Mouse (Mus musculus): Measurements from ENCODE around the gene Prss27. TPM values are rescaled to one million over a fixed set of nuclear protein-coding genes. Genes with fewer than 3 reads are reported as not detected.

Prss27 gene
- polyA plus RNA-seq, 1 experiment: not detected

DNA sequence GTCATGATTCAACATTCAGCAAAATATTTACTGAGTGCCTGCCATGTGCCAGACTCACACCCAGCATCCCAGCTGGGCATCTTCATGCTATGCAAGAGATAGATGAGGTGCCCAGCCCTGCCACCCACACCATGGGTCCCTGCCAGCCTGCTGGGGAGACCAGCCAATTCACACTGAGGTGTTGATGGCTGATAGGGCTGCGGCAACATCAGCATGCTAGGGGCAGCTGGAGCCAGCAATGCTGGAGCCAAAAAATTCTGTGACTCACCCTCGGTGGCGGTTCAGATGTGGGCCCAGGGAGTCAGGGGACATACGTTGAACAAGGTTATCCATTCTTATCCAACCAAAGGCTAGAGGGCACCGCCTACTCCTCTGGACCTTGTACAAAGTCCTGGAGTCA, 37.5 kb upstream of the Prss27 start:
- TF ChIP-seq CTCF (IDR thresholded peaks at IDR 0.05; ENCODE audit: control insufficient read depth, insufficient read depth, low read length) (no peak), POLR2A (IDR thresholded peaks at IDR 0.05; ENCODE audit: borderline replicate concordance, control insufficient read depth, low read depth, low read length) (no peak)
- WGBS: 62% methylated on average over 5 of the region's 5 CpGs
- H3K4me3 ChIP-seq (replicated peaks; ENCODE audit: control insufficient read depth, low read depth, low read length): no peak overlapping the region
- H3K27ac ChIP-seq (ENCODE audit: control insufficient read depth, insufficient read depth, low read depth, low read length, poor library complexity): no peak overlapping the region
- no peaks in the 10 kb centered on the region for H3K4me1 ChIP-seq (ENCODE audit: control insufficient read depth, insufficient read depth, low read length)

DNA sequence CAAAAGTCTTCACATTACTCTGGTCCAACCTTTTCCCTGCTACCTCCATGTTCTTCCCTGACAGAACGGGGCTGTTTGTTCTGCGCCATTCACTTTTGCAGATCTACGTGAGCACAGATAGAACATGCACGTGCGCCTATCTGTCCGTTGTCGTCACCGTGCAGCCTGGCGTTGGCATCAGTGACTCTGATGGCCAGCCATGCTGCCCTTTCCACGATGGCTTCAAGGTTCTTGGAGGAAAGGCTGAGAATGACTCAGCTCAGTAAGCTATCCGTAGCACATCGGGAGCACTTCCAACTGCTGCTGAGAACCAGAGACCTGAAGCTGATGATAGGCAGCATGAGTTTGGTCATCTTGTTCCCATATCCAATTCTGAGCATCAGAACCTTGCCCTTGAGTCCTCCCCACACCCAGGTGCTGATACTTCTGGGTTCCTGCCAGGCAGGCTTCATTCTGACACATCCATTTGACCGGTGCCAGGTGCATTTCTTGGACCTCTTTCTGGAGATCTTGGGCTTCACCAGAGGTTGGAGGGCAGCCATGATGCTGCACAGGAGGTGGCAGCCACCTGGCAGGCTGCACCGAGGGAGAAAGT, 33.8 kb upstream of the Prss27 start:
- Histone ChIP-seq H3K27ac (ENCODE audit: control insufficient read depth, insufficient read depth, low read depth, low read length, poor library complexity) (no peak overlapping the region), H3K4me1 (ENCODE audit: control insufficient read depth, insufficient read depth, low read length) (no peaks in the 10 kb centered on the region), H3K4me3 (replicated peaks; ENCODE audit: control insufficient read depth, low read depth, low read length) (no peak overlapping the region)
- TF ChIP-seq POLR2A (IDR thresholded peaks at IDR 0.05; ENCODE audit: borderline replicate concordance, control insufficient read depth, low read depth, low read length) (no peak), CTCF (IDR thresholded peaks at IDR 0.05; ENCODE audit: control insufficient read depth, insufficient read depth, low read length) (no peak)
- 89% methylated on average over 14 of the region's 14 CpGs for WGBS

DNA sequence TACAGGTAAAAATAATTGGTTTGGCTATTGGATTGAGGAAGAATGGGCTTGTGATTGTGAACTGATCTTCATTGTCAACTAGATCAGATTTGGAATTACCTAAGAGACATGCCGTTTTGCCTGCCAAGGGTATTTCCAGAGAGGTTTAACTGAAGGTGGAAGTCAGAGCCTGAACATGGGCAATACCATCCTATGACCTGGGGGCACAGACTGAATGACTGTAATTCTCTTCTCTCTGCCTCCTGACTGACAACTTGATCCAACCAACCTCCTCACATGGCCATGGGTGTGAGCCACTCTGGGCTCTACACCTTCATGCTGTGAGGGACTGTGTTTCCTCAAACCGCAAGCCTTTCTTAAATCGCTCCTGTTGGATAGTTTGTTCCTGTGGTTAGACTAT, 32.9 kb upstream of the Prss27 start:
- 91% methylated on average over 3 of the region's 3 CpGs for WGBS

DNA sequence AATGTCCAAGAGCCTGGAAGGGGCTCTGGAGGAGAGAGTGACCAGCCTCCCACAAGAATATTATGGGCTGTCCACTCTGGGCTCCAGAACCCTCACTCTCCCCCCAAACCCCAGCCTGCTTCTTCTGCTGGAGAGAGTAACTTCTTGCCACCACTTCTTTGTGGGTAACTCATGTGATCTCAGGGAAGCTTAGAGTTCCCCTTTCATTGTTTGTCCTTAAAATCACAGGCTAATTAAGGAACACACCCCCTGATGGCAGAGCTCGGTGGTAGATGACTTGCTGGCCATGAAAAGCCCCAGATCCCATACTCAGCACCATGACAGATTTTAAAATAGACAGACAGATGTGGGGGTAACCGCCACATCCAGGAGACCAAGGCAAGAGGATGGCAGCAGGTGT, 31.0 kb upstream of the Prss27 start:
- 12% methylated on average over 2 of the region's 2 CpGs for WGBS
- TF ChIP-seq CTCF (IDR thresholded peaks at IDR 0.05; ENCODE audit: control insufficient read depth, insufficient read depth, low read length) (no peak), POLR2A (IDR thresholded peaks at IDR 0.05; ENCODE audit: borderline replicate concordance, control insufficient read depth, low read depth, low read length) (no peak)
- Histone ChIP-seq H3K4me3 (replicated peaks; ENCODE audit: control insufficient read depth, low read depth, low read length) (no peak overlapping the region), H3K27ac (ENCODE audit: control insufficient read depth, insufficient read depth, low read depth, low read length, poor library complexity) (no peak overlapping the region; the same call in 1 of the 2 replicates), H3K4me1 (ENCODE audit: control insufficient read depth, insufficient read depth, low read length) (no peaks in the 10 kb centered on the region)

More for the DNA sequence above, 32.9 kb upstream of the Prss27 start:
- no peak overlapping the region for H3K27ac ChIP-seq (ENCODE audit: control insufficient read depth, insufficient read depth, low read depth, low read length, poor library complexity)
- no peaks in the 10 kb centered on the region for H3K4me1 ChIP-seq (ENCODE audit: control insufficient read depth, insufficient read depth, low read length)
- H3K4me3 ChIP-seq (replicated peaks; ENCODE audit: control insufficient read depth, low read depth, low read length): no peak overlapping the region
- TF ChIP-seq POLR2A (IDR thresholded peaks at IDR 0.05; ENCODE audit: borderline replicate concordance, control insufficient read depth, low read depth, low read length) (no peak), CTCF (IDR thresholded peaks at IDR 0.05; ENCODE audit: control insufficient read depth, insufficient read depth, low read length) (no peak)

DNA sequence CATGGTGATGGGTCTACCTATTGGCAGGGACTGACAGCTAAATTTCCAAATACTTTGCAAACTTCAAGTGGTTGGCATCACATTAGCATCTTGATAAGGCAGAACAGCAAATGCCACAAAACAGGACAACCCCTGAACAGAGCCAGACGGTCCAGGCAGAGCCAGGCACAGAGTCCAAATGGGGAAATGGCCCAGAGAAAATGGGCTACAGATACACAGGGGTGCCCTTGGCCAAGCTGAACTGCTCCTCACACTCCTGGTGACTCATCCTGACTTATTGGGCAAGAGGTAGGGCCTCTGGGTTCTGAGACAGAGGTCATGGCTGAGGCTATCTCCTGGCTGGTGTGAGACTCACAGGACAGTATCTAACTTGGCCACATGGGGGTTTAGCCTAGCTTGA, 30.6 kb upstream of the Prss27 start:
- Histone ChIP-seq H3K4me3 (replicated peaks; ENCODE audit: control insufficient read depth, low read depth, low read length) (no peak overlapping the region), H3K27ac (ENCODE audit: control insufficient read depth, insufficient read depth, low read depth, low read length, poor library complexity) (no peak overlapping the region; the same call in 1 of the 2 replicates), H3K4me1 (ENCODE audit: control insufficient read depth, insufficient read depth, low read length) (no peaks in the 10 kb centered on the region)
- 41% methylated on average over 1 of the region's 1 CpGs for WGBS
- TF ChIP-seq POLR2A (IDR thresholded peaks at IDR 0.05; ENCODE audit: borderline replicate concordance, control insufficient read depth, low read depth, low read length) (no peak), CTCF (IDR thresholded peaks at IDR 0.05; ENCODE audit: control insufficient read depth, insufficient read depth, low read length) (no peak)

DNA sequence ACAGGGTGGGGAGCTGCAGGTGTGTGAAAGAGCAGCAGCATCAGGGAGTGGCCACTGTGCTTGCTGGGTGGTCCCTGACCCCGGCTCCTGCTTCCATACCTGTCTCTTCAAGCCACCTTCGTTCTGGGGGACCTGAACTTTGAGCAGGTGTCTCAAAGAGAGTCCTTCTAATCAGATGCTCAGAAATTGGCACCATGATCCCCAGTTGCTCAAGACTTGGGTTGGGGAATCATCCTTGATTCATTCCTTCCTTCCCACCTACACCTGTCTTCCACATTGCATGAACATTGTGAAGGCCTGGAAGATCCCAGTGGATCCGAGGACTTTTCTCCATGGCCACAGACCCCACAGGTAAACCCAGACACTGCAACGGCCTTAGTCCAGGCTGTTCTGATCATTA, 29.8 kb upstream of the Prss27 start:
- no peak overlapping the region for H3K27ac ChIP-seq (ENCODE audit: control insufficient read depth, insufficient read depth, low read depth, low read length, poor library complexity)
- WGBS: 83% methylated on average over 4 of the region's 4 CpGs
- no peaks in the 10 kb centered on the region for H3K4me1 ChIP-seq (ENCODE audit: control insufficient read depth, insufficient read depth, low read length)
- TF ChIP-seq CTCF (IDR thresholded peaks at IDR 0.05; ENCODE audit: control insufficient read depth, insufficient read depth, low read length): no peak
- no peak for TF ChIP-seq POLR2A (IDR thresholded peaks at IDR 0.05; ENCODE audit: borderline replicate concordance, control insufficient read depth, low read depth, low read length)
- H3K4me3 ChIP-seq (replicated peaks; ENCODE audit: control insufficient read depth, low read depth, low read length): no peak overlapping the region

DNA sequence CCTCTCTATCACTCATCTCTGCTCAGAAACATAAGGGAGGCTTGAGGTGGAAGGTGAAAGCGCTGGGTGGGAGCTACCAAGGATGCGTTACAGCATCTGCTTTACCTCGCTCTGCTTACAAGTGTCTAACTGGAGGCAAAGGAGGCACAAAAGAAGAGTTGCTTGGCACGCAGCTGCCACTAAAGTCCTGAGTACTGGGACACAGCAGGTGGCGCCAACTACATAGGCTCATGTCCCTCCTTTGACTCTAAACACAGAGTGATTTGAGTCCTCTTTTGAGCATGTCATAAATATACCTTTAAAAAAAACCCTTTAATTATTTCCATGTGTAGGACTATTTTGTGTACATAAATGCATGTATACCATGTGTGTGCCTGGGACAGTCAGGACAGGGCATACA, 28.3 kb upstream of the Prss27 start:
- WGBS: 58% methylated on average over 5 of the region's 5 CpGs
- H3K4me1 ChIP-seq (ENCODE audit: control insufficient read depth, insufficient read depth, low read length): no peaks in the 10 kb centered on the region
- no peak for TF ChIP-seq CTCF (IDR thresholded peaks at IDR 0.05; ENCODE audit: control insufficient read depth, insufficient read depth, low read length)
- TF ChIP-seq POLR2A (IDR thresholded peaks at IDR 0.05; ENCODE audit: borderline replicate concordance, control insufficient read depth, low read depth, low read length): no peak

DNA sequence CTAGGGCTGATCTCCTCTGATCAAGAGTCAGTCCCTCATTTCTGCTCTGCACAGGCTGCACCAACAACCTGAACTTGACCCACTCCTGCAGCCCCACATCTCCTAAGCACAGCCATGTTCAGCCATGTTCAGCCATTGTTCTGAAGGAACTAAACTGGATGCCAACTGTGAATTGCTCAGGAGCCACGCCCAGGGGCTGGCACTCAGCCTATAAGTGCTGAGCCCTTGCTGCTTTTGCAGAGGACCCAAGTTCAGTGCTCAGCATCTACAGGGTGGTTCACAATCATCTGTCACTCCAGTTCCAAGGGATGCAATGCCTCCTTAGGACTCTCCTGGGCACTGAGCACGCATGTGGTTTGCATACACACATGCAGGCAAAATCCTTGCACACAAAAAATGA, 25.0 kb upstream of the Prss27 start:
- WGBS: 76% methylated on average over 2 of the region's 2 CpGs
- H3K4me3 ChIP-seq (replicated peaks; ENCODE audit: control insufficient read depth, low read depth, low read length): no peak overlapping the region
- TF ChIP-seq CTCF (IDR thresholded peaks at IDR 0.05; ENCODE audit: control insufficient read depth, insufficient read depth, low read length) (no peak), POLR2A (IDR thresholded peaks at IDR 0.05; ENCODE audit: borderline replicate concordance, control insufficient read depth, low read depth, low read length) (no peak)
- H3K27ac ChIP-seq (ENCODE audit: control insufficient read depth, insufficient read depth, low read depth, low read length, poor library complexity): no peak overlapping the region
- H3K4me1 ChIP-seq (ENCODE audit: control insufficient read depth, insufficient read depth, low read length): no peaks in the 10 kb centered on the region

More for the DNA sequence above, 28.3 kb upstream of the Prss27 start:
- no peak overlapping the region for H3K27ac ChIP-seq (ENCODE audit: control insufficient read depth, insufficient read depth, low read depth, low read length, poor library complexity)
- H3K4me3 ChIP-seq (replicated peaks; ENCODE audit: control insufficient read depth, low read depth, low read length): no peak overlapping the region

Data from bone marrow, adult 2 months (tissue).